14 mouse cellular contexts compared by ENCODE assay signal in genomic region chr3:26102271-26102670, GRCm38 (mm10).
DNase-seq lines count a peak whose midpoint lies in the region.
"Had no signal": no experiment of that assay in that cellular context is flagged by ENCODE, and none has a peak within 500 bp of the region (broad histone marks: within the 10 kb centered on the region; RNA-seq: fewer than 3 reads in every experiment).

No protein-coding gene starts in this region.

- peak; percentile 59 for DNase-seq in cerebellum, adult 9-10 months
- DNase-seq in cerebellum, postnatal 25 days: no peak
- peak; percentile 70 for DNase-seq in brain, adult 2 months (ENCODE audit: low read depth, low spot score)
- DNase-seq in urinary bladder, postnatal 10 days (ENCODE audit: low spot score): no peak
- DNase-seq: adrenal gland, adult 2 months; adrenal gland, adult 8-10 months; adrenal gland, postnatal 10 days; adrenal gland, postnatal 14 days; adrenal gland, postnatal 25 days; adrenal gland, postnatal 36 days; B cell, adult 2 months; cerebellum, adult 11 months; cerebellum, adult 11-12 months; cerebellum, adult 18-20 months had no signal

Comparison
In these comparisons a context has a peak if more than half of its experiments do, and no peak if none do; other contexts are left out.
1. DNase-seq: peak in cerebellum, adult 9-10 months (single experiment) and brain, adult 2 months (single experiment); none in cerebellum, postnatal 25 days (0 of 2) and urinary bladder, postnatal 10 days (single experiment).